ENCODE assay signal across 12 mouse cellular contexts in the genomic region with DNA sequence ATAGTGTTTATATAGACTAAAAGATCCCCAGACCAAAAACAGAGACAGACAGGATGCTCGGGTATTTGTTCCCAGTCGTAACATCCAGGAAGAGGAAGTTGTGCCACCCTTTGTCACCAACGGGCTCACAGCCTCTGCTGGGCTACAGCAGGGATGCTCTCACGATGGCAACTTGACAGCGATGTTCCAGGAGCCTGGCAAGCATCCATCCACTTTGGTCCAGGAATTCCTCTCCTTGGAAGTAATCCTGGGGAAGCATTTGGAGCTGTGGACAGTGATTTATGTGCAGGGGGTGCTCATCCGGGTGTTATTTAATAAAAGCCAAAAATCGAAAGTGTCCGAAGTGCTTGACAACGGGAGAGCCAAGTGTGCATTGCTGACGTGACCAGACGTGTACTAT.
DNase-seq lines count a peak whose midpoint lies in the region; ATAC-seq and TF ChIP-seq lines count a peak whose summit lies in the region.
"Had no signal": no experiment of that assay in that cellular context is flagged by ENCODE, and none has a peak within 500 bp of the region (broad histone marks: within the 10 kb centered on the region; RNA-seq: fewer than 3 reads in every experiment).

No protein-coding gene starts in this region.

- no peak overlapping the region for H3K27ac ChIP-seq in layer of hippocampus, adult 2 months
- no peak overlapping the region for H3K27ac ChIP-seq in forebrain, embryonic 16.5 days (ENCODE audit: low read length)
- H3K27ac ChIP-seq: limb, embryonic 13.5 days; stomach, embryonic 15.5 days had no signal

- DNase-seq in layer of hippocampus, adult 2 months (ENCODE audit: low spot score in 2 of 2): no peak
- DNase-seq in layer of hippocampus, adult 9-11 months: no peak
- peak; percentile 30 for DNase-seq in 3T3-L1 (ENCODE audit: low read depth, low spot score)
- DNase-seq in MN1 (ENCODE audit: low spot score): peak; percentile 7
- DNase-seq in cerebellum, postnatal 36 days: peak; percentile 29 to 38
- no peak for DNase-seq in frontal cortex, postnatal 25 days (ENCODE audit: low spot score in 2 of 2)
- no peak for DNase-seq in right cerebral cortex, postnatal 36 days (ENCODE audit: low spot score in 2 of 2)
- DNase-seq: gastrocnemius, postnatal 25 days; midbrain, embryonic 14.5 days had no signal

- 73% methylated on average over 11 of the region's 11 CpGs for WGBS in forebrain, embryonic 16.5 days

- no peaks in the 10 kb centered on the region for H3K36me3 ChIP-seq in forebrain, embryonic 16.5 days (ENCODE audit: control insufficient read depth, insufficient read depth)
- H3K36me3 ChIP-seq: limb, embryonic 13.5 days; stomach, embryonic 15.5 days had no signal

- H3K4me3 ChIP-seq in layer of hippocampus, adult 2 months: no peak overlapping the region
- H3K4me3 ChIP-seq in forebrain, embryonic 16.5 days (replicated peaks; ENCODE audit: low read length): no peak overlapping the region
- H3K4me3 ChIP-seq: limb, embryonic 13.5 days; stomach, embryonic 15.5 days had no signal

- H3K9ac ChIP-seq in forebrain, embryonic 16.5 days (replicated peaks; ENCODE audit: low read depth, low read length): no peak overlapping the region
- H3K9ac ChIP-seq: stomach, embryonic 15.5 days had no signal

- no peaks in the 10 kb centered on the region for H3K27me3 ChIP-seq in forebrain, embryonic 16.5 days (replicated peaks; ENCODE audit: control insufficient read depth, insufficient read depth, low read length)
- H3K27me3 ChIP-seq: stomach, embryonic 15.5 days had no signal

- TF ChIP-seq CTCF in layer of hippocampus, adult 2 months (conservative IDR thresholded peaks at IDR 0.05): peak; percentile 41

- ATAC-seq in forebrain, embryonic 16.5 days: no peak

- H3K4me1 ChIP-seq in forebrain, embryonic 16.5 days (replicated peaks; ENCODE audit: control insufficient read depth, insufficient read depth, low read length): no peaks in the 10 kb centered on the region
- H3K4me1 ChIP-seq: stomach, embryonic 15.5 days had no signal

- H3K4me2 ChIP-seq in forebrain, embryonic 16.5 days (ENCODE audit: low read length): no peak overlapping the region
- H3K4me2 ChIP-seq: limb, embryonic 13.5 days; stomach, embryonic 15.5 days had no signal

- no peaks in the 10 kb centered on the region for H3K9me3 ChIP-seq in forebrain, embryonic 16.5 days (ENCODE audit: control insufficient read depth, low read length)
- H3K9me3 ChIP-seq: stomach, embryonic 15.5 days had no signal

Comparison
In these comparisons a context has a peak if more than half of its experiments do, and no peak if none do; other contexts are left out.
1. DNase-seq: peak in 3T3-L1 (single experiment), MN1 (single experiment) and cerebellum, postnatal 36 days (2 of 2); none in layer of hippocampus, adult 2 months (0 of 2), layer of hippocampus, adult 9-11 months (single experiment), frontal cortex, postnatal 25 days (0 of 2) and right cerebral cortex, postnatal 36 days (0 of 2).